Mouse (Mus musculus): ENCODE data around the gene Brd2.

The Brd2 gene

DNA sequence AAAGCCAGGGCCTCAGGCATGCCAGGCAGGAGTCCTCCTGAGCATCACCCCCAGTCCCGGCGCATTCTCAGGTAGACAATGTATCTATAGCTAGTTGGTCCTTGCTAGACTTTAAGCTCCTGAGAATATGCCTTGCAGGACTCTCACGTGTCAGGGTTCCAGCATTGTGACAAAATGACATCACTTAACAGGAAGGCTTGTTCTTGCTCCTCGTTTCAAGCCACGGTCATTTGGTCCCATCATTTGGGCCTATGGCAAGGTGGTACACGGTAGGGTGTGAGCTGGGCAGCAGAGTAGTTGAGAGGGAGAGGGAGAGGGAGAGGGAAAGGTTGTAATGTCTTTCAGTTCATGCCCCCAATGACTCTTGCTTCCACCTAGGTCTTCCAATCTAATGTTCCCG, 9.5 kb upstream of the Brd2 start:
- DNase-seq: no peak

DNA sequence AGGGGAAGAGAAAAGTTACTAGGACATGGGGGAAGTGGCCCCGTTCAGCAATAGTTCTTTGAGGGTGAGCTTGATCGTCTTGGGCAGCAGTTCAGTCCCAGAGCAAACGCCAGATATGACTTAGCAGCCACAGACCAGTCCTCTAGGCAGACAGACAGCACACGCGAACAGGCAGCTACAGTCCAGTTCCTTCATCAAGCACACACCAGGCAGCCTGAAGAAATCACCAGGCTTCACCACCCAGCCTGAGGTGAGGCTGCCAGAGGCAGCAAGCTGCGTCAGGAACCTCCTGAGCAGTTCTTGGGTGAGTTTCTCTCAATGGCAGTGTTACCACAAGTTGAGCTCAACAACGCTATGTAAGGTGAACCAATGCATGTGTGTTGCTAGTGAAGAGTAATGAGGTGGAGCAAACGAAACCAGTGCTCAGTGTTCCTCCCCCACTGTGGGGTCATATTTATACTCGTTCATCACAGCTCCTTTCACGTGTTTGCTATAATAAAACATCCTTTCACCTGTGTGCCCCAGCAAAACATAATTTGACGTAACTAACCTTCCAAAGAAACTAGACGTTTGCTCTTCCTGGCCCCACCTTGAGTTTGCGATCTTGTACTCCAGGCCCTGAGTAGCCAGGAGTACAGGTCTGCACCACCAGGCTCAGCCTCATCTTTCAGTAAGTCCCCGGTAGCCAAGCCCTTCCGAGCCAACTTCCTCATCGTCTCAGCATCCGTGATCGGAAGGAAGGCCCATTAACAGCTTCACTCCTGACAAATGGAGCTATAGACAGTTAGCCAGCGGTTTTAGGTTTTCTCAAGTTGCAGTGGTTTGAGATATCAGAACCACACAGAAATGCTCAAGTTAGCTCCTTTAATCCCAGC, 7.9 kb upstream of the Brd2 start:
- DNase-seq: no peak

DNA sequence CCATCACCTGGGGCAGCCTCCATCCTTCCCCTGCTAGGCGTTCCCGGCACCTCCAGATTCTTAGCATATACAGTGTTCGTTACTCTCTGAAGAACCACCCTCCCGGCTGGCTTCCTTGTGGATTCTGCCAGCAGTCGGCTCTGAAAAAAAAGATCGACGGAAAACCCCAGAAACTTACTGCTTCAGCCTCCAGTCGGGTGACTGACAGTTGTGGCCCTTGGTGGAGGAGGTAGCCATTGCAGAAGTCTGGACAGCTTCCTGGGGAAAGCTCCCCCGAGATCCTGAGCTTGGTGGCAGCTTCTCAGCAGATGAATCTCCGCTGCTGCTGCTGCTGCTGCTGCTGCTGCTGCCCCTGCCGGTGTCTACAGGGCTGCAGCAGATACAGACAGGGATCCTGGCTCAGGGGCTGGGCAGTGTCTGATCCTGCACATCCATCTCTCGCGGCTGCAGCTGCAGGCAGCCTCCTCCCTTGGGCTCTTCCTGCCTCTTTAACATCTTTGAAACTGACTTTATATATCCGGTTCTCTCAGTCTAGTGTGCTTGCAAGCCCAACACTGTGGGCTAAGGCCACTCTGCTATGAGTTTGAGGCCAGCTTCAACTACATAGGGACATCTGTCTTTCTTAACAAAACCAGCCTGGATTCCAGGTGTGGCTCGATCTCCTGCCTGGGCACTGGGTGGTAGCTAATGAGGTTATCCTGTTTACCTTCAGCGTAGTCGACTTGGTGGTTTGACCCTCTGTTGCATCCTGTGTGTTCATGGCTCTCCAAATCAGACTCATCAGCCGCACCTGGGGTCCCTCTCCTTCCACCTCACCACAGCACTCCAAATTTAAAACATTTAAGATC, 6.7 kb upstream of the Brd2 start:
- no peak for DNase-seq

DNA sequence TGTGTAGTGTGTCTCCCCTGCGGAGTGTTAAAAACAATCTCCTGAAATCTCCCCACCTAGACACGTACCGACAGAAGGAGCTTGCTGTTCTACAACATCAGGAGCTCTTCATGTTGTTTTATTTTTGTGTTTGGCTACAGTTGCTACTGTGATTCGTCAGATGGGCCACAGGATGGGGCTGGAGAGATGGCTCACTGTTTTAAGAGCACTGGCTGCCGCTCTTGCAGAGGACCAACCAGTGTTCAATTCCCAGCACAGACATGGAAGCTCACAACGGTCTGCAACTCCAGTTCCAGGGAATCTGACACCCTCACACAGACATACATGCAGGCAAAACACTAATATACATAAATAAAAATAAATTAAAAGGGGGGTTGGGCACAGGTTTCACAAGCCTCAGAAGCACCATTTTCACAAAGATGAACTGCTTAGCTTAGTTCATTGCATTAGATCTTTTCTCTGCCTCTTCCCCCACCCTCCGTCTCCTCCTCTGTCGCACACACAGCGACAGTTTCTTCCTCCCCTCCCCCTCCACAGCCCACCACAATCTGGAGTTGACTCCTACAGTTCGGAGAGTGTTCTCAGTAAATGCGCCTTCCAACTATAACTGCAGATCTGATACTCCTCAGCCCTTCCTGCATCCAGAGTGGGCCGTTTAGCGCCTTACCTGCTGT, 6.0 kb upstream of the Brd2 start:
- DNase-seq: no peak

DNA sequence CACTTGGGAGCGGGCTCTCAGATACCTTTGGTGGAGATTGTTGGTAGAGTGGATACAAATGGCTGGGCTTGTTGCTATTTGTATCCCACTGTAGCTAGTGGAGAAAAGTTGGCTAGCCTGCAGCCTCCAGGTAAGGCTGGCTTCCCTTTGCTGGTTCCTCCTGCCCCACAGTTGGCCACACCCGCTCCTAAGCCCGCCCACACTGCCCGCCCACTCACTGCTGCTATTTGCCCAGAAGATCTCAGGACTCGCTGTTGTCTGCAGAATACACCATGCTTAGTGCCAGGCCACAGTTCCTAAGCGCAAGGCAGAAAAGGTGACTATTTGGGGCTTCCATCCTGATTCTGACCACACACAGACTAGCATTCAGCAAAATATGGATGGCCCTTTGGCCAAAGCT, 5.0 kb upstream of the Brd2 start:
- peak; percentile 81 for DNase-seq

DNA sequence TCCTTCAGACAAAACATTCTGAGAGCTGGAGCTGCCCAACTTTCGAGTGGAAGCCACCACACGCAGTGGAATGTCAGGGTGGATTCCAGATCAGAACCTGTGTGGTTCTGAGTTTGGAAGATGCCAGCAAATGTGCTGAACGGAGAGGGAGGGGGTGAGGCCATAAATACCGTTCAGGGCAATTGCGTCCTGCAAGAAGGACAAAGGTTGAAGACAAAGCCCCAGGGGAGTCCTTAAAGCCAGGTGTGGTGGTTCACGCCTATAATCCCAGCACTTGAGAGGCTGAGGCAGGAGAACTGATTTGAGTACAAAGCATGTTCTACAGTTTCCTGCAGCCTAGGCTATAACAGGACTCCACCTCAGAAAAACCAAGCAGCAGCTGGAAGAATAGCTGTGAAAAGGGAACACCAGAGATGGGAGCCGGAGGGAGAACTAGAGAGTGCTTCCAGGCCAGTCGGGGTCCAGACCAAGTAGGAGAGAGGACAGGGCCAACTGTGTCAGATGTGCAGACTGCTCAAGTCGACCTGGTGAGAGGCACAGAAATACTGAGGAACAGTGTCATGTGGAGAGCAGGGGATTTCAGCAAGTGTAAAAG, 4.5 kb upstream of the Brd2 start:
- DNase-seq: peak; percentile 38

DNA sequence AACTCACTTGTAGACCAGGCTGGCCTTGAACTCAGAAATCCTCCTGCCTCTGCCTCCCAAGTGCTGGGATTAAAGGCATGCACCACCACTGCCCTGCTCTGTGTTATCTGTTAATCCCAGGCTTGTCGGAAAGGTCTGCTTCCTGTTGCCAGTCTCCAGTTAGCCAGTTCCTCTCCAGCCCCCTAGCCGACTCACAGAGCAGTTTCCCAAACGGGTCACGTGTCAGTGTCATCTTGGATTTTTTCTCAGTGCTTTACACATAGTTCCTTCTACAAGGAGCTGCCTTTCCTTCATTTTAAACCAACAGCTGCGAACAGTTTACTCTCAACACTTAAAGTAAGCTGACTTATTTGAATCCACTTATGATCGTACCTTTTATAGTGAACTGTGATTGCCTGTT, 2.2 kb upstream of the Brd2 start:
- DNase-seq: no peak

DNA sequence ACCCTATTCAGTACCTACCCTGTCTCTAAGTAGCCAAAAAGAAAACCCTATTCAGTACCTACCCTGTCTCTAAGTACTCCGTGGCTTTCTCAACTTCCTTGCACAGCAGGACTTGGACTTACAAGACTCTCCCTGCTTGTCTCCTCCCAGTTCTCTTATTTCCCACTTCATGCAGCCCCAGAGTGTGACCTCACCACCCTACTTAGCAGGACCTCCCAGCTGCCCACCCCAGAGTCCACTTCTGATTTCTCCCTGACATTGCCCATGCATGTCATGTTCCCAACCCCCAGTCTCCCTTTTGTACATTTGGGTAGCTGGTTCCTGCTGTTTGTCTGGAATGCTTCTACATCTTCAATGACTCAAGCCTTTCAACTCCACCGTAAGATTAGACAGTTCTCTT, 1.1 kb upstream of the Brd2 start:
- peak; percentile 40 for DNase-seq

DNA sequence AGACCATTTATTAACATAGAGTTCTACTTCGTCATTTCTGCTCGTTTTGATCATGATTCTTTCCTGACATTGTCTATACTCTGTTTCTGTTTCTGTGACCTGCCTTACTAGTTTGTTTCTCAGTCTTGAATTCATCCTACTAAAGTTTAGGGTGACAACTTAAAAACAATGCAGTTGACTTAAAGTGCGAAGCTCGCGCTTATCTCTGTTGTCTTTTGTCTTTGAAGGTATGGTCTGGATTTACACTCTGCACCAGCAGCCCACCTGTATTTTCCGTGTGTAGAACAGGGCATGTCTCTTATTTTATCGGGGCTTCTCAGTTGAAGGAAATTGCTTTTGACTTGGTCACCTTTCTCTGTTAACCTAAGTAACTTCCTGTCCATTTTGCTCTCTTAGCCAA, 677 bp upstream of the Brd2 start:
- DNase-seq: no peak

DNA sequence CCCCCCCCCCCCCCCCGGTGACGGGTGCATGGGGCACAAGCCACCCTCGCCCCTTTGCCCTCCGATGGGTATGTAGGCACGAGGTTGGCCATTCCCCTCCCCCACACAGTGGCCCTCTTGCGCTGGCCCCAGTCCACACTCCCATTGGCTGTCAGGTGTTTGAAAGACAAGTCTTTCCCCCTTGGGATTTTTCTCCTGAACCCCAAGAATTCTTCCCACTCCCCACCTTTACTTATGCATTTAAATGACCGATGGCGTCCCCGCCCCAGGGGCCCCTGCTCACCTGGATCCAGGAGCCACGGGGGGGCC, 601 bp downstream of the Brd2 start:
- peak; percentile 86 for DNase-seq

DNA sequence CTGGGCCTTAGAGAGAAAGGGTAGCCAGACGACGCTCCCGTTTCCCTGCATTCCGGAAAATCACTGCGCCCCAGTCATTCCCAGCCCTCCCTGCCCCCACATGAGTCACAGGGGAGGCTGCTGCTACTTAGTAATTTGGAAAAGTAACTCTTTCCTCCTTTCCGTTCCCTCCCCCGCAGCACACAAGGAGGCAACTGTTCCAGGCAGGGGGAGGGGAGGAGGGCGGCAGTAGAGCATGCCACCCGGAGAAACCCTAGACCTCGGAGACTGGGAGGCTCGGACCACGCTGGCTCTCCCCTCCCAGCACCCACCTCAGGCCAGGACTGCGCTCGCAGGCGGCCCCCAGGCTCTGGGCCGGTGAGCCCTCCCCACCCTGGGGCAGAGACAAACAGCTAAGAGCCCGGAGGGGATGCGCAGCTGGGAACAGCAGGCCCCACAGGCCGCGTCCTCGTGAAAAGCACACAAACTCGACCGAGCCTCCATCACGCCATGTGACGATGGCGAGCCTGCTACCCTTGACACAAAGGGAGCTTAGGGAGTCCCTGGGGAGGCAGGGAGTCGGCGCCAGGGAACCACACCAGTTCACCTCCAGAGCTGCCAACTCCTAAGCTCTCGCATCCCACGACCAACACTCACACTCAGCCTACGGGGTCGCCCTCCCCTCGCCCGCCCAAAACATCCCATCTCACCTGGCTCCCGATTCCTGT, 1.1 kb downstream of the Brd2 start:
- DNase-seq: peak; percentile 92

DNA sequence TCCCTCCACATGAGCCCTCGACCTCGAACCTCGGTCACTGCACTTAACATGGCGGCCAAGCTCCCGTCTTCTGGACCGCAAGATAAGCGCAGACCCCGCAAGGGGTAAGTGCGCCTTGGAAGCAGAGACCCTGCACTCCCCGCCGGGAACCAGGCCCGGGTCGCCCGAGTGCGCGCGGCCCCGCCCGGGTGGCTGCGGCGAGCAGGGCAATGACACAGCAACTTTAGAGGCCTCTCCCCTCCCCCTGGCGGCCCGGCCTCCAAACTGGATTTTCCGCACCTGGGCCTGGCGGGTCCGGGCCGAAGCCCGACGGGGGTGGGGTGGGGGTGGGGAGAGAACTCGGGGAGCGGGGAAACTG, 1.6 kb downstream of the Brd2 start:
- peak; percentile 89 for DNase-seq

DNA sequence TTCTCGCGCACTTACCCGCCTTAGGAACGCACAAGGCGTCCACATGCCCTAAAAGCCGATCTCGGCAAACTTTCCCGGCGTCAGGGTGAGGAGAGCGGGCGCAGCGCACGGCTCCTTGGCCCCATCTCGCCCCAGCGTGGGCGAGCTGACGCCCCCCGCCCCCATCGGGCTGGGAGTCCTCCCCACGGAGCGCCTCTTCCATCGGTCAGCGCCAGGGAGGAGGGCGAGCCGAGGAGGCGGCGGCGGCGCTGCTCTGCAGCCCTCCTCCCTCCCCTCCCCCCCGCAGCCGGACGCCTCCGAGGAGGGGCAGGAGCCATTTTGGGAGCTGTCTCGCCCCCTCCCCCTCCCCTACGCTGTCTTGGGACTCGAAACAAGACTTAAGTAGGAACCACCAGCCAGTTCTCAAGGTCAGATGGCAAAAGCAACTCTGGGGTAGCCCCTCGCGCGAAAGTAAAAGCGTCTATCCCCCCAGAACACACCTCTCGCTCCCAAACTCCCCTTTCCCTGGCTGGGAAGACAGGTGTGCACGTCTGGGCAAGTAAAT, 2.2 kb downstream of the Brd2 start:
- DNase-seq: peak; percentile 85

DNA sequence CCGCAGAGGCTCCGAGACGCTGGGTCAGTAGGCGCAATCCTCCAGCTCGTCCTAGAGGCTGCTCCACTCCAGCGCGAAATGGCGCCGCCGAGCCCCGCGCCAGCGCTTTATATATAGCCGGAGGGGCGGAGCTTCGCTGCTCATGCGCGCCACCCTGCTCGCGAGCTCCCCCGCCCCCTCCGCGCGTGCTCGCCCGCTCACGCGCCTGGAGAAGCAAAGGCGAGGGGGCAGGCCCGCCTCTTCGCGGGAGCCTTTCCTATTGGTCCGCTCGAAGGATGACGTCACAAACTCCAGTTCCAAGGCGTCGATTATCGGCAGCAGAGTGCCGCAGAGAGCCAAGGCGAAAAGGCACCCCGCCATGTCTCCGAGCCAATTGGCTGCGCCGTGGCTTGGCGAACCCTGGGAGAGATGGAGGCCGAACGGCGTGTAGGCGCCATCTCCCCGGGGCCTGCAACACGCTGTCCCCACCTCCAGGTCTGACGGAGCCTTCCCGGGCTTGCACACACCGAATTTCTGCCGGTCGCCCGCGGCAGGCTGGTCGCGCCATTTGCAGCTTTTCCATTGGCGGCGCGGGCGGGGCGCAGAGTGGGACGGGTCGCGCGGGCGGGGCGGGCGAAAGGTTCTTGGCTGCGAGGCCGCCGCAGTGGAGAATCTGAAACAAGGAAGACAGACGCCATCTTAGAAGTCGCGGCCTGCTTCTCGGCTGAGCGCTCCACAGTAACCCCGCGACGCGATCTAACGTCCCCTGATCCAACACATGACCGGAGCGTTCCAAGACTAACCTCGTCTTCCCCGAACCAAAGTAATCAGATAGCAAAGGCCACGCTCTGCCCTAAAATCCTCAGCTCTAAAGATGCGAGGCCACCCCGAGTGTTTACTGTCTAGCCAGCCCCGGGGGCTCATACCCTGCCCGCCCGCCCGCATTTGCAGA, 2.9 kb downstream of the Brd2 start, which contains the start of gene H2-DMa:
H2-DMa (plus strand) TSS at position 293 of the 931 bp plus-strand sequence.
- DNase-seq: peak; percentile 99

DNA sequence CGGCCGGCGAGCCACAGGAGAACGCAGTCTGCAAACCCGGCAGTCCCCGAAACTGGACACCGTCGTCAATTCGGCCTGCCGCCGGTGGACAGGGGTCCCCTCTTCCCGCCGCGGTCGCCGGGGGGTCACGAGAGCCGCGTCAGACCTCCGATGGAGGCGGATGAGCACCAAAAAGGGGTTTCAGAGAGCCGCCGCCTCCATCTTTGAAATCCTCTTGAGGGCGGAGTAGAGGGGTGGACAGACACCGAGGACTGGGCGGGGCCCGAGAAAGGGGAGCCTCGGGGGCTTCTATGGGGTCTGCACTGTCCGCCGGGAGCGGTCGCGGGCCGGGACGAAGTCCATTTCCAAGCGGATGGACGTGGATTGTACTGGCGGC, 3.6 kb downstream of the Brd2 start:
- DNase-seq: no peak

DNA sequence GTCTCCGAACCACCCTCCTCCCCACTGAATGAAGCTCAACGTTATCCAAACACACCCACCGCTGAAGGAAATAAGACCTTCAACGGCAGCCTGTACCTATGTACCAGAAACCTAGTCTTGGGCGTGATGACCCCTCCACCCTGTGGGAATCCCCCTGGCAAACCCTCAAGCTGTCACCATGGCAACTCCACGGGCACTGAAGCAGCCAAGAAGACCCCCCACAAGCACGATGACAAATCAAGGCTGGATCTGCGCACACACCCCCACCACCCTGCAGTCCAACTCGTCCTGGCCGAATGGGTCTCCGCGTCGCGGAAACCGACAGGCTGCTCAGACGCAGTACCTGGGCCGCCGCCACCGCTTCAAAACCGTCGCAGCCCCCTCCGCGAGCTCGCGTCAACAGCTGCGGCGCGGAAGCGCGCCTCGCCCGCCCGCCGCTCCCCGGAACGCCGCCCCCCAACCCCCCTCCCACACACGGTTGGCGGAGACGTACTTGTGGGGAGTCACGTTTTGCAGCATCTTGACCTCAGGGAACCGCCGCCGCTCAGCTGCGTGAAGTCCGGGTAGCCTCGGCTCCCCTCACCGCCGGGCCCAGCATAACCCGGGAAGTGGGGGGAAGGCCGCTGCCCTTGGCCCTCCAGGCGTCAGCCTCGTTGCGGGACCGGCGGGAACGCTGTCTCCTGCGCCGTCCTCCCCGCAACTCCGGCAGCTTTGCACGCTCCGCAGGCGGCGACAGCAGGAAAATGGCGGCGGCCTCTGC, 4.1 kb downstream of the Brd2 start:
- peak; percentile 43 for DNase-seq

DNA sequence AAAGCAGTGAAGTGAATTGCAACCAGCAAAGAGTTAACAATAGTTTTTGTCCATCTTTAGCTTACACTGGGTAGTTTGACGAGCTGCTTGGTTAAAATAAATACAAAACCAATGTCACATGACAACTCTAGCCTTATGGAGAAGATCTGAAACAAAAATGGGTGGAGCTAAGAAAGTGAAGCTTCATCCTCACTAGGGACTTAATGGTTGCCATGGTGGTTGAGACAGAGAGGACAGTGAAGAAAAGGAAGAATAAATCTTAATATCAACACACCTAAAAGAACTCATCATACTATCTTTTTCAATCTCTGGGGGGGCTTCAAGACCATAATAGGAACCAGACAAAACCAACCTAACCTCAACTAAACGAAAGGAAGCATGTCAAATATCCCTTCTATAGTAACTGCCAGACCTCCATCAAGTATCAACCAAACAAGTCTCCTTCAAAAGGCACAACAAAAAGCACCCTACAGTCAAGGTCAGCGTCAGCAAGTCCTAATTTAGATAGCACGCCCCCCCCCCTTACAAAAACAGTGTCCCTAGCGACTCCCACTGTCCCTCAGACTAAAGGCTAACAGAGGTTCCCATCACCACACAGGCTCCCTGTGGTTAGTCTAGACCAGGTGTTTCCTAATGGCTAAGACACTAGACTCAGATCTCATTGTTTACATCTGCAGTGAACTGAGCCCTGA, 4.9 kb downstream of the Brd2 start:
- no peak for DNase-seq

DNA sequence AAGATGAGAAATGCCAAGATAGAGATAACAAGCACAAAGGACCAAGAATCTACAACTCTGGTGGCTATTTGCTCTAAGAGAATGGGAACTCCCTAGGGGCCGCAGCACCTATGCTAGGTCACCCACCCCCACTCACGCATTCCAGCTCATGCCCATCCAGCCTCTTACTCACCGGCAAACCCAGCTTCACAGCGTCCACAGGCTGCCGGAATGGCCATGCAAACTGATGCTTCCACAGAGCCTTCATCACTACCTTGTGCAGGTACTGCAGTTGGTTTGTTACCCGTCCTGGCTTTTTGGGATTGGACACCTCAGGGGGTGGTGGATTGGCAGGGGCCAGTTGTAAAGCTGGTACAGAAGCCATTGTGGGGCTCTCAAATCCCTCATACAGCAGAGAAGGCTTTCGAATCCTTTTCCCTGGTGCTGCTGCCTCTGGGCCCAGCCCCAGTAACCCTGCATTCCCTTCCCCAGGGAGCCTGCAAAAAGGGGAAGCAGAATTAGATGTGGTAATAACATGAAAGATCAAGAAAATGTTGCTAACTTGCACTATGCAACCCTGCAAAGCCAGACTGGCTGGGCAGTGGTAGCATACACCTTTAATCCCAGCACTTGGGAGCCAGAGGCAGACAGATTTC, 5.6 kb downstream of the Brd2 start:
- DNase-seq: no peak

DNA sequence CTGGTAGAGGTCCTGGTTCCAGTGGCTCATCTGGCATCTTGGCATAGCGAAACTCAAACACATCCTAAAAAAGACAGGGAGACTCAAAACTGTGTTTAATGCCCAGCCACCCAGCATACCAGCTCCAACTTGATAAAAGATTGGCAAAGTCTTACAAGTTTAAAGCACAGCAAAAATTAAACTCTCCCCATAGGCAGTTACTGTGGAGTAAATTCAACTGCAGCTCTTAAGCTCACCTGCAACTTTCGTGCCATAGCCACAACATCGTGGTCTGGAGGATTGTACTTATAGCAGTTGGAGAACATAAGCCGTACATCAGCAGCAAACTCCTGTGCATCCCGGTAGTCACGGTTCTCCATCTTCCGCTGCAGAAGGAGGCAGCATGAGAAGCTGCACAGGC, 8.3 kb downstream of the Brd2 start:
- no peak for DNase-seq

Measured in kidney, adult 11 months (tissue).